Mouse (Mus musculus) MEL (cell line): ENCODE measurements around the gene Dazl. TPM values are rescaled to one million over a fixed set of nuclear protein-coding genes. Genes with fewer than 3 reads are reported as not detected.
A peak's percentile ranks its signal among the peaks of the same experiment; 100 is the strongest.

Experiments used
- DNase-seq: peaks from one replicate; pipeline ENCODE4 v3.0.0; 2011; ENCODE audit warnings: low read depth, low spot score
- H3K27ac ChIP-seq: 2 replicates; pipeline ENCODE4 v1.5.1; 2012; ENCODE audit warnings: low read depth, mild to moderate bottlenecking, control low read depth, low read length, moderate library complexity; ENCODE audit not compliant: control insufficient read depth
- H3K27me3 ChIP-seq, 2 experiments: fragments of 150-350 bp in 1 of 2; sonication (generic) in 1 of 2; 2 replicates each; pipeline ENCODE4 v1.6.1; 2012; ENCODE audit warnings: low read length in 2 of 2, mild to moderate bottlenecking in 2 of 2, improper control_type of control experiment in 1 of 2, moderate library complexity in 1 of 2; ENCODE audit not compliant: insufficient read depth in 2 of 2, control insufficient read depth in 1 of 2
- H3K36me3 ChIP-seq, 2 experiments: 2 replicates each; pipeline ENCODE4 v1.6.1; 2012 to 2014; ENCODE audit warnings: low read length in 2 of 2, improper control_type of control experiment in 1 of 2, inconsistent platforms in 1 of 2, mild to moderate bottlenecking in 1 of 2; ENCODE audit not compliant: insufficient read depth in 2 of 2, control insufficient read depth in 1 of 2
- H3K4me1 ChIP-seq, 2 experiments: fragments of 150-350 bp in 1 of 2; sonication (generic) in 1 of 2; 2 replicates each; pipeline ENCODE4 v1.6.1; 2012; ENCODE audit warnings: low read length in 2 of 2, improper control_type of control experiment in 1 of 2, mild to moderate bottlenecking in 1 of 2; ENCODE audit not compliant: insufficient read depth in 2 of 2, control insufficient read depth in 1 of 2
- H3K4me3 ChIP-seq, 2 experiments: fragments of 150-350 bp in 1 of 2; sonication (generic) in 1 of 2; 2 replicates each; pipeline ENCODE4 v1.5.1; 2012; ENCODE audit warnings: low read depth in 2 of 2, low read length in 2 of 2, mild to moderate bottlenecking in 2 of 2, moderate library complexity in 2 of 2, control low read depth in 1 of 2, improper control_type of control experiment in 1 of 2; ENCODE audit not compliant: control insufficient read depth in 1 of 2, insufficient read depth in 1 of 2
- H3K79me2 ChIP-seq: 2 replicates; pipeline ENCODE4 v1.6.1; 2012; ENCODE audit warnings: mild to moderate bottlenecking, low read length, moderate library complexity; ENCODE audit not compliant: control insufficient read depth, poor library complexity, insufficient read depth
- H3K9ac ChIP-seq: 2 replicates; pipeline ENCODE4 v1.6.1; 2012; ENCODE audit warnings: low read depth, mild to moderate bottlenecking, control low read depth, low read length, moderate library complexity; ENCODE audit not compliant: control insufficient read depth, poor library complexity, severe bottlenecking
- H3K9me3 ChIP-seq: fragments of 150-350 bp; sonication (generic); replicated peaks from 2 replicates; pipeline ENCODE4 v1.6.1; 2012; ENCODE audit warnings: mild to moderate bottlenecking, low read length, improper control_type of control experiment, moderate library complexity; ENCODE audit not compliant: insufficient read depth
- BHLHE40 ChIP-seq: IDR thresholded peaks from 2 replicates; pipeline ENCODE4 v1.6.1; 2012; ENCODE audit warnings: low read depth, mild to moderate bottlenecking, inconsistent platforms, low read length, improper control_type of control experiment, borderline replicate concordance
- CTCF ChIP-seq, 3 experiments: IDR thresholded peaks in 2 of 3; conservative IDR thresholded peaks in 1 of 3; 2 replicates each; pipeline ENCODE4 v1.5.1; 2011 to 2012; ENCODE audit warnings: low read length in 3 of 3, low read depth in 2 of 3, mild to moderate bottlenecking in 2 of 3, improper control_type of control experiment in 1 of 3, inconsistent platforms in 1 of 3, mixed read lengths in 1 of 3, moderate library complexity in 1 of 3; ENCODE audit not compliant: control insufficient read depth in 1 of 3, insufficient read depth in 1 of 3, poor library complexity in 1 of 3, severe bottlenecking in 1 of 3
- EP300 ChIP-seq, 2 experiments: IDR thresholded peaks; 2 replicates each; pipeline ENCODE4 v1.6.1; 2011; ENCODE audit warnings: improper control_type of control experiment in 2 of 2, low read length in 2 of 2, low read depth in 1 of 2, mild to moderate bottlenecking in 1 of 2
- ETS1 ChIP-seq: IDR thresholded peaks from 2 replicates; pipeline ENCODE4 v1.6.1; 2012; ENCODE audit warnings: low read depth, mild to moderate bottlenecking, inconsistent platforms, low read length, improper control_type of control experiment, moderate library complexity
- GATA1 ChIP-seq: IDR thresholded peaks from 2 replicates; pipeline ENCODE4 v1.6.1; 2011; ENCODE audit warnings: low read depth, low read length, improper control_type of control experiment
- HCFC1 ChIP-seq: IDR thresholded peaks from 2 replicates; pipeline ENCODE4 v1.6.1; 2012; ENCODE audit warnings: low read depth, mild to moderate bottlenecking, inconsistent platforms, low read length, improper control_type of control experiment, moderate library complexity
- MAFK ChIP-seq: IDR thresholded peaks from 2 replicates; pipeline ENCODE4 v1.6.1; 2011; ENCODE audit warnings: low read depth, mild to moderate bottlenecking, low read length, improper control_type of control experiment, borderline replicate concordance
- MAZ ChIP-seq: IDR thresholded peaks from 2 replicates; pipeline ENCODE4 v1.6.1; 2012; ENCODE audit warnings: low read depth, mild to moderate bottlenecking, inconsistent platforms, low read length, improper control_type of control experiment
- MEF2A ChIP-seq: IDR thresholded peaks from 2 replicates; pipeline ENCODE4 v1.6.1; 2014; ENCODE audit warnings: low read depth, mild to moderate bottlenecking, inconsistent platforms, low read length, improper control_type of control experiment; ENCODE audit not compliant: poor library complexity, insufficient replicate concordance, severe bottlenecking; ENCODE audit errors: extremely low read depth
- MXI1 ChIP-seq: IDR thresholded peaks from 2 replicates; pipeline ENCODE4 v1.6.1; 2011; ENCODE audit warnings: mild to moderate bottlenecking, low read depth, low read length, improper control_type of control experiment
- MYB ChIP-seq: IDR thresholded peaks from 2 replicates; pipeline ENCODE4 v1.6.1; 2011; ENCODE audit warnings: mild to moderate bottlenecking, low read depth, low read length, improper control_type of control experiment
- MYC ChIP-seq: IDR thresholded peaks from 2 replicates; pipeline ENCODE4 v1.6.1; 2011; ENCODE audit warnings: low read depth, mild to moderate bottlenecking, low read length, improper control_type of control experiment, moderate library complexity
- NELFE ChIP-seq: IDR thresholded peaks from 2 replicates; pipeline ENCODE4 v1.6.1; 2011; ENCODE audit warnings: low read depth, low read length, improper control_type of control experiment
- POLR2AphosphoS2 ChIP-seq: IDR thresholded peaks from 2 replicates; pipeline ENCODE4 v1.6.1; 2011; ENCODE audit warnings: low read length, improper control_type of control experiment
- POLR2AphosphoS5 ChIP-seq: IDR thresholded peaks from 2 replicates; pipeline ENCODE4 v1.6.1; 2012; ENCODE audit warnings: low read depth, borderline replicate concordance, mild to moderate bottlenecking, inconsistent platforms, low read length, moderate library complexity, mixed read lengths
- RAD21 ChIP-seq: IDR thresholded peaks from 2 replicates; pipeline ENCODE4 v1.6.1; 2011; ENCODE audit warnings: mild to moderate bottlenecking, low read depth, low read length, improper control_type of control experiment
- RCOR1 ChIP-seq: IDR thresholded peaks from 2 replicates; pipeline ENCODE4 v1.6.1; 2012; ENCODE audit warnings: low read depth, mild to moderate bottlenecking, inconsistent platforms, low read length, improper control_type of control experiment
- SIN3A ChIP-seq: IDR thresholded peaks from 2 replicates; pipeline ENCODE4 v1.6.1; 2012; ENCODE audit warnings: low read length, improper control_type of control experiment, inconsistent platforms
- TAL1 ChIP-seq: IDR thresholded peaks from 2 replicates; pipeline ENCODE4 v1.6.1; 2012; ENCODE audit warnings: mild to moderate bottlenecking, inconsistent platforms, low read length, moderate library complexity, mixed read lengths
- TBP ChIP-seq: IDR thresholded peaks from 2 replicates; pipeline ENCODE4 v1.8.0; 2011; ENCODE audit warnings: low read depth, low read length, improper control_type of control experiment
- TCF12 ChIP-seq: IDR thresholded peaks from 2 replicates; pipeline ENCODE4 v1.6.1; 2014; ENCODE audit warnings: low read depth, mild to moderate bottlenecking, inconsistent platforms, low read length, improper control_type of control experiment, moderate library complexity
- UBTF ChIP-seq: IDR thresholded peaks from 2 replicates; pipeline ENCODE4 v1.6.1; 2012; ENCODE audit warnings: low read depth, mild to moderate bottlenecking, inconsistent platforms, low read length, improper control_type of control experiment, moderate library complexity, borderline replicate concordance; ENCODE audit not compliant: insufficient read depth
- USF1 ChIP-seq: IDR thresholded peaks from 2 replicates; pipeline ENCODE4 v1.6.1; 2014; ENCODE audit warnings: low read depth, mild to moderate bottlenecking, inconsistent platforms, low read length, improper control_type of control experiment, moderate library complexity
- USF2 ChIP-seq, 2 experiments: IDR thresholded peaks; 2 replicates each; pipeline ENCODE4 v1.6.1; 2011 to 2012; ENCODE audit warnings: improper control_type of control experiment in 2 of 2, low read length in 2 of 2, borderline replicate concordance in 1 of 2, inconsistent platforms in 1 of 2, low read depth in 1 of 2, mild to moderate bottlenecking in 1 of 2; ENCODE audit not compliant: insufficient read depth in 1 of 2
- ZC3H11A ChIP-seq: IDR thresholded peaks from 2 replicates; pipeline ENCODE4 v1.6.1; 2012; ENCODE audit warnings: low read depth, mild to moderate bottlenecking, inconsistent platforms, low read length, improper control_type of control experiment
- ZMIZ1 ChIP-seq: IDR thresholded peaks from 2 replicates; pipeline ENCODE4 v1.6.1; 2012; ENCODE audit warnings: low read depth, mild to moderate bottlenecking, inconsistent platforms, low read length, improper control_type of control experiment, moderate library complexity
- ZNF384 ChIP-seq: IDR thresholded peaks from 2 replicates; pipeline ENCODE4 v1.6.1; 2012; ENCODE audit warnings: low read depth, mild to moderate bottlenecking, inconsistent platforms, low read length, improper control_type of control experiment
- polyA plus RNA-seq, 2 experiments: library from polyadenylated mRNA; stranded (reverse) in 1 of 2; unstranded in 1 of 2; fragments of >175 nt in 1 of 2; fragments of >200 nt in 1 of 2; gene quantifications; 2 replicates each; pipeline versions ENCODE4 v1.2.1 to v1.2.4; 2012; ENCODE audit warnings: low replicate concordance in 2 of 2, low read depth in 1 of 2; ENCODE audit not compliant: insufficient read length in 2 of 2, insufficient read depth in 1 of 2, missing spikeins in 1 of 2
- total RNA-seq: library from RNA; depleted of rRNA; stranded (reverse); fragments of 300-350 nt; gene quantifications from 2 replicates; pipeline ENCODE4 v1.2.3, GENCODE M21; 2012

Dazl gene
- total and polyA plus RNA-seq, 3 experiments, result 0.10 to 1.4 TPM; not detected in 1

DNA sequence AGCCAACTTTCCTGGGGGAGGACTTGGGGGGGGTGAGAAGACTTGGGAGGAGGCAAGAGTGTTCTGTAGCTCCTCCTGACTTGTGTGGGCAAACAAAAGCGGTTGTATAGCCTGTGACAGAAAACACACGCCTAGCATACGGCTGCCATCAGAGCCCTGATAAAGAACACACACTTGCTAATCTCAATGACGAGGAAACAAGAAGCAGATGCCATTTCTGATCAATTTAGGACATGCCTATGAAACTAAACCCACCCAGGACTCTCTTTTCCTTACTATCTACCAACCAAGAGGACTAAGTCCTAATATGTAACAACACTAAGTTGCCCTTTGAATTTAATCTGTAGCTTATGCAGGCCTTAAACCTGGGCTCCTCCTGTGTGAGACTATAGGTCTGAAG is 31.2 kb upstream of the Dazl start:
- peaks cover 31 to 33% of the 10 kb centered on the region in 2 experiments for H3K4me1 ChIP-seq
- peaks cover 0 to 33% of the 10 kb centered on the region in 2 experiments; a peak in 2 of 4 replicates for H3K36me3 ChIP-seq
- no peaks in the 10 kb centered on the region for H3K9me3 ChIP-seq
- DNase-seq, result peak; percentile 78
- H3K79me2 ChIP-seq, result no peaks in the 10 kb centered on the region
- H3K9ac ChIP-seq, result peak overlapping the region; percentile 5; the same call in 1 of the 2 replicates
- H3K4me3 ChIP-seq, result no peak overlapping the region
- TF ChIP-seq MYC (peak; percentile 40; the same call in 1 of the 2 replicates), TCF12 (peak; percentile 72), POLR2AphosphoS2 (no peak), SIN3A (peak; percentile 43; the same call in 1 of the 2 replicates), MAFK (no peak), BHLHE40 (peak; percentile 80; the same call in 1 of the 2 replicates), ETS1 (peak; percentile 62), GATA1 (peak; percentile 73), HCFC1 (no peak), NELFE (no peak), TAL1 (peak; percentile 58), USF2 (IDR thresholded peaks at IDR 0.05; ENCODE audit: borderline replicate concordance in 1 of 2, insufficient read depth in 1 of 2, low read depth in 1 of 2, low read length in 2 of 2) (no peak), EP300 (IDR thresholded peaks at IDR 0.05; ENCODE audit: low read depth in 1 of 2, low read length in 2 of 2) (peak; percentile 81 to 83)
- H3K27ac ChIP-seq, result peak overlapping the region; percentile 84
- no peaks in the 10 kb centered on the region for H3K27me3 ChIP-seq

- no peaks in the 10 kb centered on the region for H3K9me3 ChIP-seq
- H3K79me2 ChIP-seq, result no peaks in the 10 kb centered on the region
- TF ChIP-seq RCOR1 (peak; percentile 51), USF1 (no peak), EP300 (IDR thresholded peaks at IDR 0.05; ENCODE audit: low read depth in 1 of 2, low read length in 2 of 2) (peak; percentile 94 to 98), MAFK (peak; percentile 35; the same call in 1 of the 2 replicates), BHLHE40 (0 out of 2 replicates have a peak, but pooled peaks have one; percentile 28), POLR2AphosphoS5 (no peak), MXI1 (no peak), TBP (0 out of 2 replicates have a peak, but pooled peaks have one; percentile 34), CTCF (IDR thresholded peaks at IDR 0.05 in 2 of 3, conservative IDR thresholded peaks at IDR 0.05 in 1 of 3; ENCODE audit: control insufficient read depth in 1 of 3, insufficient read depth in 1 of 3, low read depth in 2 of 3, low read length in 3 of 3, poor library complexity in 1 of 3, severe bottlenecking in 1 of 3) (no peak), POLR2AphosphoS2 (no peak), MYC (0 out of 2 replicates have a peak, but pooled peaks have one; percentile 43), ZC3H11A (no peak), TAL1 (peak; percentile 34), UBTF (no peak), RAD21 (no peak), ZNF384 (peak; percentile 36; the same call in 1 of the 2 replicates), TCF12 (peak; percentile 89), MAZ (no peak), MEF2A (no peak), MYB (peak; percentile 90), ZMIZ1 (no peak), ETS1 (peak; percentile 80), SIN3A (peak; percentile 86), GATA1 (peak; percentile 94)
- TF ChIP-seq, all 39 proteins: peak for 13
- Histone ChIP-seq H3K36me3 (peaks cover 0 to 37% of the 10 kb centered on the region in 2 experiments; a peak in 2 of 4 replicates), H3K4me3 (no peak overlapping the region), H3K4me1 (peaks cover 32 to 33% of the 10 kb centered on the region in 2 experiments), H3K9ac (no peak overlapping the region), H3K27me3 (no peaks in the 10 kb centered on the region), H3K27ac (peak overlapping the region; percentile 79)
- DNase-seq, result peak; percentile 78
These were observed 25.4 kb upstream of the Dazl start for GRCm38 (mm10) chr17:50318810-50319209.
